Mouse (Mus musculus): ENCODE measurements around the gene Pin1rt1. TPM values are rescaled to one million over a fixed set of nuclear protein-coding genes. Genes with fewer than 3 reads are reported as not detected.

Pin1rt1 gene
- polyA plus RNA-seq, 1 experiment from 2014 or later, result 0.12 TPM

- 88% methylated on average over 2 of the region's 2 CpGs for WGBS
- no peak for DNase-seq (ENCODE audit: extremely low spot score, low spot score)
- Histone ChIP-seq H3K4me3 (no peak overlapping the region), H3K36me3 (replicated peaks) (no peaks in the 10 kb centered on the region), H3K4me1 (peaks cover 30% of the 10 kb centered on the region), H3K9me3 (no peaks in the 10 kb centered on the region), H3K27ac (no peak overlapping the region), H3K27me3 (ENCODE audit: poor library complexity, severe bottlenecking) (peaks cover 50% of the 10 kb centered on the region)
Observed at GRCm38 (mm10) chr2:104739691-104740090, 23.5 kb upstream of the Pin1rt1 start.

- 80% methylated on average over 7 of the region's 7 CpGs for WGBS
- DNase-seq (ENCODE audit: extremely low spot score, low spot score), result no peak
- Histone ChIP-seq H3K36me3 (replicated peaks) (no peaks in the 10 kb centered on the region), H3K4me1 (peaks cover 8% of the 10 kb centered on the region), H3K9me3 (no peaks in the 10 kb centered on the region), H3K27me3 (ENCODE audit: poor library complexity, severe bottlenecking) (peaks cover 18% of the 10 kb centered on the region), H3K4me3 (no peak overlapping the region), H3K27ac (no peak overlapping the region)
Observed at GRCm38 (mm10) chr2:104736241-104736640, 20.1 kb upstream of the Pin1rt1 start.

- DNase-seq (ENCODE audit: extremely low spot score, low spot score), result no peak
- Histone ChIP-seq H3K27ac (0 out of 2 replicates have a peak overlapping the region, but pooled peaks have one; percentile 3), H3K36me3 (replicated peaks) (no peaks in the 10 kb centered on the region), H3K4me1 (no peaks in the 10 kb centered on the region), H3K9me3 (no peaks in the 10 kb centered on the region), H3K4me3 (no peak overlapping the region), H3K27me3 (ENCODE audit: poor library complexity, severe bottlenecking) (no peaks in the 10 kb centered on the region)
- WGBS, result 84% methylated on average over 7 of the region's 7 CpGs
Observed at GRCm38 (mm10) chr2:104732562-104733256, 16.5 kb upstream of the Pin1rt1 start.

- WGBS, result 91% methylated on average over 9 of the region's 9 CpGs
- H3K27ac ChIP-seq, result 0 out of 2 replicates have a peak overlapping the region, but pooled peaks have one; percentile 3
- no peaks in the 10 kb centered on the region for H3K9me3 ChIP-seq
- no peak overlapping the region for H3K4me3 ChIP-seq
- DNase-seq (ENCODE audit: extremely low spot score, low spot score), result no peak
- H3K4me1 ChIP-seq, result no peaks in the 10 kb centered on the region
- no peaks in the 10 kb centered on the region for H3K36me3 ChIP-seq (replicated peaks)
- H3K27me3 ChIP-seq (ENCODE audit: poor library complexity, severe bottlenecking), result no peaks in the 10 kb centered on the region
Observed at GRCm38 (mm10) chr2:104732033-104732444, 15.9 kb upstream of the Pin1rt1 start.

- 78% methylated on average over 1 of the region's 1 CpGs for WGBS
- Histone ChIP-seq H3K9me3 (no peaks in the 10 kb centered on the region), H3K36me3 (replicated peaks) (no peaks in the 10 kb centered on the region), H3K4me1 (no peaks in the 10 kb centered on the region), H3K27ac (no peak overlapping the region), H3K4me3 (no peak overlapping the region), H3K27me3 (ENCODE audit: poor library complexity, severe bottlenecking) (no peaks in the 10 kb centered on the region)
- DNase-seq (ENCODE audit: extremely low spot score, low spot score), result no peak
Observed at GRCm38 (mm10) chr2:104727369-104727768, 11.2 kb upstream of the Pin1rt1 start.

GRCm38 (mm10) chr2:104722021-104722420, 5.8 kb upstream of the Pin1rt1 start:
- 86% methylated on average over 3 of the region's 3 CpGs for WGBS
- no peaks in the 10 kb centered on the region for H3K9me3 ChIP-seq
- no peaks in the 10 kb centered on the region for H3K4me1 ChIP-seq

GRCm38 (mm10) chr2:104717827-104718226, 1.6 kb upstream of the Pin1rt1 start:
- Histone ChIP-seq H3K4me3 (no peak overlapping the region), H3K9me3 (no peaks in the 10 kb centered on the region), H3K27me3 (ENCODE audit: poor library complexity, severe bottlenecking) (peaks cover 16% of the 10 kb centered on the region), H3K36me3 (replicated peaks) (no peaks in the 10 kb centered on the region), H3K4me1 (peaks cover 7% of the 10 kb centered on the region), H3K27ac (no peak overlapping the region)
- 91% methylated on average over 4 of the region's 4 CpGs for WGBS
- no peak for DNase-seq (ENCODE audit: extremely low spot score, low spot score)

More at GRCm38 (mm10) chr2:104722021-104722420, 5.8 kb upstream of the Pin1rt1 start:
- H3K4me3 ChIP-seq, result no peak overlapping the region
- H3K36me3 ChIP-seq (replicated peaks), result no peaks in the 10 kb centered on the region
- no peaks in the 10 kb centered on the region for H3K27me3 ChIP-seq (ENCODE audit: poor library complexity, severe bottlenecking)
- no peak for DNase-seq (ENCODE audit: extremely low spot score, low spot score)
- H3K27ac ChIP-seq, result no peak overlapping the region

- Histone ChIP-seq H3K4me1 (peaks cover 12% of the 10 kb centered on the region), H3K4me3 (no peak overlapping the region), H3K36me3 (replicated peaks) (no peaks in the 10 kb centered on the region), H3K9me3 (no peaks in the 10 kb centered on the region), H3K27ac (no peak overlapping the region), H3K27me3 (ENCODE audit: poor library complexity, severe bottlenecking) (peaks cover 16% of the 10 kb centered on the region)
- DNase-seq (ENCODE audit: extremely low spot score, low spot score), result no peak
- 88% methylated on average over 2 of the region's 2 CpGs for WGBS
Observed at GRCm38 (mm10) chr2:104717231-104717735, 1.1 kb upstream of the Pin1rt1 start.

GRCm38 (mm10) chr2:104714254-104714691, 1.9 kb downstream of the Pin1rt1 start:
- Histone ChIP-seq H3K4me3 (no peak overlapping the region), H3K4me1 (peaks cover 37% of the 10 kb centered on the region), H3K36me3 (replicated peaks) (no peaks in the 10 kb centered on the region), H3K9me3 (no peaks in the 10 kb centered on the region), H3K27ac (no peak overlapping the region), H3K27me3 (ENCODE audit: poor library complexity, severe bottlenecking) (peaks cover 16% of the 10 kb centered on the region)
- no peak for DNase-seq (ENCODE audit: extremely low spot score, low spot score)
- WGBS, result 39% methylated on average over 15 of the region's 15 CpGs

- Histone ChIP-seq H3K36me3 (replicated peaks) (peaks cover 4% of the 10 kb centered on the region; the same call in 1 of the 2 replicates), H3K27me3 (ENCODE audit: poor library complexity, severe bottlenecking) (peaks cover 16% of the 10 kb centered on the region), H3K4me1 (peaks cover 37% of the 10 kb centered on the region), H3K27ac (peak overlapping the region; percentile 98), H3K4me3 (peak overlapping the region; percentile 93), H3K9me3 (no peaks in the 10 kb centered on the region)
- no peak for DNase-seq (ENCODE audit: extremely low spot score, low spot score)
- WGBS, result 7% methylated on average over 7 of the region's 7 CpGs
Observed at GRCm38 (mm10) chr2:104712486-104712809, 3.7 kb downstream of the Pin1rt1 start.

GRCm38 (mm10) chr2:104711585-104712485, 4.3 kb downstream of the Pin1rt1 start, which contains the start of gene Tcp11l1:
Gene Tcp11l1, minus strand, starts transcription at chr2:104712169.
- no peaks in the 10 kb centered on the region for H3K9me3 ChIP-seq
- DNase-seq (ENCODE audit: extremely low spot score, low spot score), result peak; percentile 69
- H3K4me3 ChIP-seq, result peak within 1 kb of the TSS; percentile 93
- H3K4me1 ChIP-seq, result peaks cover 37% of the 10 kb centered on the region
- H3K36me3 ChIP-seq (replicated peaks), result peaks cover 4% of the 10 kb centered on the region; the same call in 1 of the 2 replicates
- peak within 1 kb of the TSS; percentile 98 for H3K27ac ChIP-seq
- H3K27me3 ChIP-seq (ENCODE audit: poor library complexity, severe bottlenecking), result peaks cover 16% of the 10 kb centered on the region
- WGBS, result under 1% methylated on average over 99 of the region's 99 CpGs

GRCm38 (mm10) chr2:104710670-104711370, 5.4 kb downstream of the Pin1rt1 start:
- DNase-seq (ENCODE audit: extremely low spot score, low spot score), result no peak
- peaks cover 16% of the 10 kb centered on the region for H3K27me3 ChIP-seq (ENCODE audit: poor library complexity, severe bottlenecking)
- H3K36me3 ChIP-seq (replicated peaks), result peaks cover 6% of the 10 kb centered on the region
- H3K27ac ChIP-seq, result peak overlapping the region; percentile 98; the same call in 1 of the 2 replicates
- H3K4me1 ChIP-seq, result peaks cover 38% of the 10 kb centered on the region
- 36% methylated on average over 6 of the region's 6 CpGs for WGBS
- no peaks in the 10 kb centered on the region for H3K9me3 ChIP-seq
- peak overlapping the region; percentile 93 for H3K4me3 ChIP-seq
